Mouse (Mus musculus): ENCODE measurements around the gene Hist1h2br.

GRCm38 (mm10) chr13:21855698-21856162 is 22.2 kb downstream of the Hist1h2br start:
- no peak for TF ChIP-seq CTCF (IDR thresholded peaks at IDR 0.05; ENCODE audit: control insufficient read depth, insufficient read depth, insufficient replicate concordance, low read depth, low read length)
- TF ChIP-seq POLR2A (IDR thresholded peaks at IDR 0.05; ENCODE audit: control insufficient read depth, low read depth, low read length) = no peak

Measured in testis, adult 2 months (tissue).